Mouse (Mus musculus): ENCODE data around the gene Eif4enif1. TPM values are rescaled to one million over a fixed set of nuclear protein-coding genes. Genes with fewer than 3 reads are reported as not detected.
"Not testable (repeated sequence)": the region's sequence is repeated elsewhere in the genome, so short reads cannot be mapped to it uniquely, and the experiment has no call there.

Eif4enif1 gene
- polyA plus RNA-seq, 1 experiment from 2014 or later: 69.4 TPM

DNA sequence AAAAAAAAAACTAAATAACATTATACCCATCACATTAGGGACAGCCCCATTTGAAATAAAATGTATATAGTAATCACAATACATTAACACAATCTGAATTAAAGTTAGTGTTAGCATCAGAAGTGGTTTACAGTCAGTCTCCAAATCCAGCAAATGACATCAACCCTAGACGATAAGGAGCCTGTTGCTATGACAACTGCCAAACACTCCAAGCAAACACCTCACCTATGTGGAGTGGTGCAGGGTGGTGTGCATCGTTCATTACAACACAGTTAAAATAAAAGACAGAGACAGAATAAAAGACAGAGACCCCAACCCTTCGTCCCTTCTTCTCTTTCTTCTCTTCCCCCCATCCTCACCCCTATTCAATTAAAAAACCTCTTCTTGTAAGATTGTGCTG is 38.5 kb upstream of the Eif4enif1 start:
- DNase-seq (ENCODE audit: low spot score); H3K4me3 ChIP-seq (ENCODE audit: low read depth, low read length): not testable (repeated sequence)

DNA sequence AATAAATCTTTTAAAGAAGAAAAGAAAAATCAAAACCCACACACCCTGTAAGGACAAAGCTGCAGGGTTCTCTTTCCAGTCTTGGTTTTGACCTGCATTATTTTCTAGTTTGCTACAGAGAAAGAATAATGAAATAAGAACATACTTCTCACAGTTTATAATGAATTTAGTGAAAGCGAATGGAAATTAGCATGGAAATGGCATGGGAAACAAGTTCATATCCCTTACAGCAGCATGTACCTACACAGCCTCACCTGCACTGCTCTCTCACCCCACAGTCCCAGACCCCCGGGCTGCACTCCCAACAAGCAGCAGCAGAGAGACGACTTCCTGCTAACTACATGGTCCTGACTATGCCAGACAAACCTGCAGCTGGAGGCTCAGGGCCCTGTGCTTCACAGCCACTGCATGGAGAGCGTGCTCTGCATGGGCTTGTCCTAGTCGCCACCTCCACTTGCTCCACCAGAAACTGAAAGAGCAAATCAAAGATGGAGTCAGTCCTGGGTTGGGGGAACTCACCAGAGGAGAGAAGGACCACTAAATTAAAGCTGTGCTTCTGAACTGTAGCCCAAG is 36.9 kb upstream of the Eif4enif1 start:
- 88% methylated on average over 3 of the region's 5 CpGs for WGBS
- peak; percentile 23 for ATAC-seq (ENCODE audit: low FRiP score)
- H3K4me3 ChIP-seq (ENCODE audit: low read depth, low read length): not testable (repeated sequence)

More for the DNA sequence above, 38.5 kb upstream of the Eif4enif1 start:
- ATAC-seq (ENCODE audit: low FRiP score); H3K4me1 ChIP-seq (replicated peaks; ENCODE audit: control insufficient read depth, insufficient read depth, low read length); H3K27me3 ChIP-seq (ENCODE audit: control insufficient read depth, insufficient read depth, low read length); H3K9ac ChIP-seq (ENCODE audit: low read depth, low read length); H3K4me2 ChIP-seq (replicated peaks; ENCODE audit: low read depth, low read length); H3K9me3 ChIP-seq (ENCODE audit: control insufficient read depth, low read length); H3K36me3 ChIP-seq (ENCODE audit: control insufficient read depth, insufficient read depth, low read length); H3K27ac ChIP-seq (ENCODE audit: low read depth, low read length): not testable (repeated sequence)
- WGBS: 66% methylated on average over 3 of the region's 3 CpGs

DNA sequence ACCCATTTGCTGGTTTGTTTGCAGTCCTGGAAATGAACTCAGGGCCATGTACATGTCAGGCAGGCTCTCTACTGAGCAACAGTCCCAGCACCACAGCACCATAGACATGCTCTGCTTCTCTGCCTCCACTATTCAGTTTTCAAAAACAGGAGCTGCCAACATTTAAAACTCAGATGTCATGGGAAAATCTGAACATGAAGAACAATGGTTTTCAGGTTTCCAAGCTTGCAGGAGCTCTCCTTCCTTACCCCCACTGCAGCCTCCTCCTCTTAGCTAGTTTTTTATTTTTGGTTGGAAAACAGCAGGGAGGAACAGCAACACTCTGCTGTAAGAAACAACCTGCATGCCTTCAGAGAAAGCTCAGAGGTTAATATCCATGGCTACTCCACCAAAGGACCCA is 35.9 kb upstream of the Eif4enif1 start:
- H3K27ac ChIP-seq (ENCODE audit: low read depth, low read length); H3K4me3 ChIP-seq (ENCODE audit: low read depth, low read length); H3K4me2 ChIP-seq (replicated peaks; ENCODE audit: low read depth, low read length); H3K9me3 ChIP-seq (ENCODE audit: control insufficient read depth, low read length); H3K36me3 ChIP-seq (ENCODE audit: control insufficient read depth, insufficient read depth, low read length); DNase-seq (ENCODE audit: low spot score); H3K4me1 ChIP-seq (replicated peaks; ENCODE audit: control insufficient read depth, insufficient read depth, low read length); ATAC-seq (ENCODE audit: low FRiP score); H3K27me3 ChIP-seq (ENCODE audit: control insufficient read depth, insufficient read depth, low read length); H3K9ac ChIP-seq (ENCODE audit: low read depth, low read length): not testable (repeated sequence)

More for the DNA sequence above, 36.9 kb upstream of the Eif4enif1 start:
- H3K36me3 ChIP-seq (ENCODE audit: control insufficient read depth, insufficient read depth, low read length); H3K9me3 ChIP-seq (ENCODE audit: control insufficient read depth, low read length); DNase-seq (ENCODE audit: low spot score); H3K9ac ChIP-seq (ENCODE audit: low read depth, low read length); H3K27ac ChIP-seq (ENCODE audit: low read depth, low read length); H3K4me1 ChIP-seq (replicated peaks; ENCODE audit: control insufficient read depth, insufficient read depth, low read length); H3K4me2 ChIP-seq (replicated peaks; ENCODE audit: low read depth, low read length); H3K27me3 ChIP-seq (ENCODE audit: control insufficient read depth, insufficient read depth, low read length): not testable (repeated sequence)

DNA sequence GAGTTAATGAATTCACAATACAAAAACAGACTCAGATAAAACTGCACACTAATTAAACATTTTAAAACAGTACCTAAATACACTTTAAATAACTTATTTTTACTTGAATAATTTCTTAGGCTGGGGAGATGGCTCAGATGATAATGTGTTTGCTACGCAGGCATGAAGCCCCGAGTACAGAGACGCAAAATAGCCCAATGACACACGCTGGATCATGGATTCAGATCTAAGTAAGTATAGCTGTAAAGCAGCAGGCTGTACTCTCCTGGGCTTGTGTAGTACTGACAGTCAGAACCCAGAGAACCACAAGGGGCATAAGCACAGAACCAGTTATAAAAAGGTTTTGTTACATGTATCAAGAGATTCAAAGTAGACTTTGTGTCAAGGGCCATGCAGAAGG is 35.1 kb upstream of the Eif4enif1 start:
- not testable (repeated sequence) for H3K9me3 ChIP-seq (ENCODE audit: control insufficient read depth, low read length); ATAC-seq (ENCODE audit: low FRiP score); H3K4me3 ChIP-seq (ENCODE audit: low read depth, low read length); H3K4me2 ChIP-seq (replicated peaks; ENCODE audit: low read depth, low read length); H3K9ac ChIP-seq (ENCODE audit: low read depth, low read length); DNase-seq (ENCODE audit: low spot score); H3K36me3 ChIP-seq (ENCODE audit: control insufficient read depth, insufficient read depth, low read length); H3K27me3 ChIP-seq (ENCODE audit: control insufficient read depth, insufficient read depth, low read length); H3K27ac ChIP-seq (ENCODE audit: low read depth, low read length); H3K4me1 ChIP-seq (replicated peaks; ENCODE audit: control insufficient read depth, insufficient read depth, low read length)
- WGBS: 91% methylated on average over 4 of the region's 4 CpGs

DNA sequence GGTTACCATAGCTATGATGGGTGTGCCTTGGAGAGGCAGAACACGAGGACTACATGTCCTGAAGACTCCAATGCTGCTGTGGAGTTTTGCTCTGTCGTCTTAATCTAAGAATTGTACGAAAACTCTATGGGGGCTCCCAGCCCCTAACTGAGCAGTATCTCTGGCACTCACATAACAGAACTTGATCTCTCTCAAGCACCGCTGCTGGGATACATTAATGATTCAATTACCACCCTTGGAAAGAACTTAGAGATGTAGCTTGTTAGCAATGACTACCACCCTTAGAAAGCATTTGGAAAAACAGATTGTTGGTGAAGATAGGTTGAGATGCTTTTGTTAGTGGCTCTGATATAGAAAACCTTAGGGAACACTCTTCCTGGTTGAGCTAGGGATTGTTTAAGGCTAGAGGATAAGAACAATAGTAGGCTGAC is 34.6 kb upstream of the Eif4enif1 start:
- not testable (repeated sequence) for H3K9ac ChIP-seq (ENCODE audit: low read depth, low read length); DNase-seq (ENCODE audit: low spot score); ATAC-seq (ENCODE audit: low FRiP score); H3K4me1 ChIP-seq (replicated peaks; ENCODE audit: control insufficient read depth, insufficient read depth, low read length); H3K36me3 ChIP-seq (ENCODE audit: control insufficient read depth, insufficient read depth, low read length); H3K27ac ChIP-seq (ENCODE audit: low read depth, low read length); H3K27me3 ChIP-seq (ENCODE audit: control insufficient read depth, insufficient read depth, low read length); H3K4me2 ChIP-seq (replicated peaks; ENCODE audit: low read depth, low read length); H3K4me3 ChIP-seq (ENCODE audit: low read depth, low read length); H3K9me3 ChIP-seq (ENCODE audit: control insufficient read depth, low read length)
- WGBS: 84% methylated on average over 4 of the region's 4 CpGs

DNA sequence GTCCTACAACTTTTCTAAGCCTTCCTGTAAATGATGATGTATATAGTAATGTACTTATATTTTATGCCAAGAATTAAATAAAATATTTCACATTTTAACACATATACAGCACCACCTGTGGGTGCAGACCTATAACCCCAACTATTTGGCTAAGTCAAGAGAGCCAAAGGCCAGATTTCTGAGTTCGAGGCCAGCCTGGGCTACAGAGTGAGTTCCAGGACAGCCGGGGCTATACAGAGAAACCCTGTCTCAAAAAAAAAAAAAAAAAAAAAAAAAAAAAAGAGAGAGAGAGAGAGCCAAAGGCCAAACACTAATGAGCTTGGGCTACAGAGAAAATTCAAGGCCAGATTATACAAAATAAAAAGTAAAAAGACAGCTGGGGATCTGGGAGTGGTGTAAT is 33.1 kb upstream of the Eif4enif1 start:
- not testable (repeated sequence) for H3K4me3 ChIP-seq (ENCODE audit: low read depth, low read length); H3K9ac ChIP-seq (ENCODE audit: low read depth, low read length); H3K36me3 ChIP-seq (ENCODE audit: control insufficient read depth, insufficient read depth, low read length); H3K27ac ChIP-seq (ENCODE audit: low read depth, low read length); H3K9me3 ChIP-seq (ENCODE audit: control insufficient read depth, low read length); H3K27me3 ChIP-seq (ENCODE audit: control insufficient read depth, insufficient read depth, low read length); DNase-seq (ENCODE audit: low spot score); H3K4me2 ChIP-seq (replicated peaks; ENCODE audit: low read depth, low read length); H3K4me1 ChIP-seq (replicated peaks; ENCODE audit: control insufficient read depth, insufficient read depth, low read length)
- ATAC-seq (ENCODE audit: low FRiP score): peak; percentile 51
- 78% methylated on average over 2 of the region's 2 CpGs for WGBS

DNA sequence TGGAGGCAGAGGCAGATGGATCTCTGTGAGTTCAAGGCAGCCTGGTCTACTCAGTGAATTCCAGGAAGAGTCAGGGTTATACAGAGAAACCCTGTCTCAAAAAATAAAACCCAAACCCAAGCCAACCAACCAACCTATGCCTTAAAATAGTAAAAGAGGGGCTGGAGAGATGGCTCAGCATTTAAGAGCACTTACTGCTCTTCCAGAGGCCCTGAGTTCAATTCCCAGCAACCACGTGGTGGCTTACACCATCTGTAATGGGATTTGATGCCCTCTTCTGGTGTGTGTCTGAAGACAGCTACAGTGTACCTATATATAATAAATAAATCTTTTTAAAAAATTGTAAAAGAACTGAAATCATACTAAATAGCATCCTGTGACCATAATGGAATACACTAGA is 30.3 kb upstream of the Eif4enif1 start:
- H3K27ac ChIP-seq (ENCODE audit: low read depth, low read length); H3K27me3 ChIP-seq (ENCODE audit: control insufficient read depth, insufficient read depth, low read length); DNase-seq (ENCODE audit: low spot score); H3K4me2 ChIP-seq (replicated peaks; ENCODE audit: low read depth, low read length); H3K4me3 ChIP-seq (ENCODE audit: low read depth, low read length); H3K9ac ChIP-seq (ENCODE audit: low read depth, low read length); ATAC-seq (ENCODE audit: low FRiP score); H3K36me3 ChIP-seq (ENCODE audit: control insufficient read depth, insufficient read depth, low read length); H3K9me3 ChIP-seq (ENCODE audit: control insufficient read depth, low read length); H3K4me1 ChIP-seq (replicated peaks; ENCODE audit: control insufficient read depth, insufficient read depth, low read length): not testable (repeated sequence)
- WGBS: 66% methylated on average over 1 of the region's 1 CpGs

DNA sequence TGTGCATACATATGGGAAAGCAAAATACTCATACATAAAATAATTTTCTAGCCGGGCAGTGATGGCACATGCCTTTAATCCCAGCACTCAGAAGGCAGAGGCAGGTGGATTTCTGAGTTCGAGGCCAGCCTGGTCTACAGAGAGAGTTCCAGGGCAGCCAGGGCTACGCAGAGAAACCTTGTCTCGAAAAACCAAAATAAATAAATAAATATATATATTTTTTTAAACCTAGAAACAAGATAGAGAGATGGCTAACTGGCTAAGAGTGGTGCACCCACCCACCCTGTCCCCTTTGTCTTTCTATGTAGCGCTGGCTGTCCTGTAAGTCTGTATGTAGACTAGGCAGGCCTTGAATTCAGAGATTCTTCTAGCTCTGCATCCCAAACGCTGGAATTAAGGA is 29.7 kb upstream of the Eif4enif1 start:
- not testable (repeated sequence) for ATAC-seq (ENCODE audit: low FRiP score); H3K36me3 ChIP-seq (ENCODE audit: control insufficient read depth, insufficient read depth, low read length); H3K4me2 ChIP-seq (replicated peaks; ENCODE audit: low read depth, low read length); DNase-seq (ENCODE audit: low spot score); H3K9ac ChIP-seq (ENCODE audit: low read depth, low read length); H3K27ac ChIP-seq (ENCODE audit: low read depth, low read length); H3K9me3 ChIP-seq (ENCODE audit: control insufficient read depth, low read length); H3K4me3 ChIP-seq (ENCODE audit: low read depth, low read length); H3K4me1 ChIP-seq (replicated peaks; ENCODE audit: control insufficient read depth, insufficient read depth, low read length); H3K27me3 ChIP-seq (ENCODE audit: control insufficient read depth, insufficient read depth, low read length)
- 65% methylated on average over 5 of the region's 6 CpGs for WGBS

DNA sequence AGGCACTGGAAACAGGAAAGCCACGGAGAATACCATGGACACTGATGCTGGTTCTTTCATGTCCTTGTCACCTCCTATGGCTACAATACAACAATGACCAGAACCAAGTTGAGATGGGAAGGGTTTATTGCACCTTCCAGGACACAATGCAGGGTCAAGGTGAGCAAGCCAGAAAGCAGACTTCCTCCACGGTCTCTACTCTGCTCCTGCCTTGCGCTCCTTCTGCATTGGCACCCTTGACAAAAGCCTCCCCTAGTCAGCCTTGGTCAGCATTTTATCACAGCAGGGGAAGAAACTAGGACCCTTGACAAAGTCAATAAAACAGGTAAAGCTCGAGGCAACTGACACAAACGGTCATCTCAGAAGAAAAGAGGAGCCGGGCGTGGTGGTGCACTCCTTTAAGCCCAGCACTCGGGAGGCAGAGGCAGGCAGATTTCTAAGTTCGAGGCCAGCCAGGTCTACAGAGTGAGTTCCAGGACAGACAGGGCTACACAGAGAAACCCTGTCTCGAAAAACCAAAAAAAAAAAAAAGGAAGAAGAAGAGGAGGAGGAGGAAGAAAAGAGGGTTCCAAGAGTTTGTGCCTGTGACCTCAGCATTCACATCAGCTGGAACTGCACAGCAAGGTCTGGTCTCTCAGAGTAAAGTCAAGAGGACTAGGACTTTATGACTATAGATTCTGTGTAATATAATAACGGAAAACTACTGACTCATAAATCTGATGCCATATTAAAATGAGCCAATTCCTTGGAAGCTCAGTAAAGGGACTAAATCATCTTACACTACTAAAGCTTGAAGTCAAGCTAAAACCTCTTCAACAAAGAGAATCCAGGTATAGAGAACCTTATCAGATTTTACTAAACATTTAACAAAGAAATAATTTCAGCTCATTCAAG is 28.5 kb upstream of the Eif4enif1 start:
- H3K27ac ChIP-seq (ENCODE audit: low read depth, low read length); H3K27me3 ChIP-seq (ENCODE audit: control insufficient read depth, insufficient read depth, low read length); H3K36me3 ChIP-seq (ENCODE audit: control insufficient read depth, insufficient read depth, low read length); H3K9me3 ChIP-seq (ENCODE audit: control insufficient read depth, low read length); H3K9ac ChIP-seq (ENCODE audit: low read depth, low read length); H3K4me2 ChIP-seq (replicated peaks; ENCODE audit: low read depth, low read length); H3K4me1 ChIP-seq (replicated peaks; ENCODE audit: control insufficient read depth, insufficient read depth, low read length); H3K4me3 ChIP-seq (ENCODE audit: low read depth, low read length); DNase-seq (ENCODE audit: low spot score): not testable (repeated sequence)
- 85% methylated on average over 11 of the region's 11 CpGs for WGBS
- ATAC-seq (ENCODE audit: low FRiP score): peak; percentile 51
